Mouse (Mus musculus) layer of hippocampus, postnatal 10 days (tissue): Measurements from ENCODE around the gene Phactr2. TPM values are rescaled to one million over a fixed set of nuclear protein-coding genes. Genes with fewer than 3 reads are reported as not detected.
"Not testable (repeated sequence)": the region's sequence is repeated elsewhere in the genome, so short reads cannot be mapped to it uniquely, and the experiment has no call there.

Experiments
- DNase-seq, 2 experiments: peaks; one replicate each; pipeline ENCODE4 v3.0.0; 2021; ENCODE audit warnings: low spot score in 2 of 2
- long read RNA-seq: library from polyadenylated mRNA; stranded (forward); transcript quantifications from one replicate; pipeline ENCODE4 v2.0.0, GENCODE M21; 2023
- total RNA-seq, 2 experiments: library from RNA; stranded (reverse); gene quantifications; 2 replicates each; pipeline ENCODE4 v1.2.3; 2021

Gene Phactr2
- 10 to 100 TPM; 23.1 to 24.5 TPM for total RNA-seq
- long read RNA-seq, partial matches to known transcripts: 0 of 6 reads
- long read RNA-seq, other reads (novel, unspliced or antisense): 4 of 6 reads

DNA sequence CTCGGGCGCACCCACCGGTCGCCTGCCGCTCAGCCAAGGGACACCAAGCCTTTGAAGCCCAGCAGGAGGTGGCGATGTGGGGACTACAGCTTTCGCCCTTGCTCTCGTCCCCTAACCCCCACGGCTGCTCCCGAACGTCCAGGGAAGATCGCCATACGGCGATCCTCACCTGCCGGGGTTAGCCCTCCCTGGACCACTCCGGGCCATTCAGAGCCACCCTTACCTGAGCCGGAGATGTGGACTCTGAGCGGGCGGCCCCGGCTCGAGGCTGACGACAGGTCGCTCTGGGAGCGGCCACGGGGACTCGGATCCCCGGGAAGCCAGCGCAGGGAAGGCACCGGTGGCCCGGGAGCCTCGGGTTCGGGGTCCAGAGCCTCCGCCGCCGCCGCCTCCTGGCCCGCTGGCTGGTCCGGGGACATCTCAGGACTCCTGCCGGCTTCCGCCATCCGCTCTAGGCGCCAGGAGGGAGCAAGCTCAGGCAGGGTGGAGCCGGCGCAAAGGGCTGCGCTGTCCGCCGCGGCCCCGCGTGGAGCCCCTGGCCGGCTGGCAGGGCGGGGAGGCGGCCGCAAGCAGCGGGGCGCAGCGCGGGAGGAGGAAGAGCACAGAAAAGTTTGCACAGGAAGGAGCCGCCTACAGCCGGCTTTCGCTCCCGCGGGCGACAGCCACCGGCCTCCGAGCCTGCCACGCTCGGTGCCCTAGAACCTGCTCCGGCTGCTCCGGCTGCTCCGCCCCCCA is at the start of gene Phactr2:
TSS of gene Phactr2 (minus strand) at position 580 of the 735 bp plus-strand sequence.
- peak; percentile 15 to 40 for DNase-seq

DNA sequence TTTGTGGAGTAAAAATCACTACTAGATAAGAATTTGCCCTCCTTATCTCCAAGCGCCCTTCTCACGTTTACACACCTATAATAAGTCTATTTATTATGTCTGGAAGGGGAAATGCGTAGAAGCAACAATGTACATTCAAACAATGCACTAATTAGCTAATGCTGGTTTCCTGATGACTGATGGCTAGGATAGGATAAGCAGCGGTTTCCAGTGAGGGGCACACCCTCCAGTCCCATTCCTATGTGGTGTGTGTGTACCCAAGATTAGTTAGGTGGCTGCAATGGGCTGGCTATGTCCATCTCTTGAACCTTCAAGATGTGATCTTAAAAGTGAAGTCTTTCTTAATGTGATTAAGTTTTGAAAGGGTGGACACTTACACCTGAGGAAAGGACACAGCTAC is 47.6 kb upstream of the Phactr2 start:
- no peak for DNase-seq

DNA sequence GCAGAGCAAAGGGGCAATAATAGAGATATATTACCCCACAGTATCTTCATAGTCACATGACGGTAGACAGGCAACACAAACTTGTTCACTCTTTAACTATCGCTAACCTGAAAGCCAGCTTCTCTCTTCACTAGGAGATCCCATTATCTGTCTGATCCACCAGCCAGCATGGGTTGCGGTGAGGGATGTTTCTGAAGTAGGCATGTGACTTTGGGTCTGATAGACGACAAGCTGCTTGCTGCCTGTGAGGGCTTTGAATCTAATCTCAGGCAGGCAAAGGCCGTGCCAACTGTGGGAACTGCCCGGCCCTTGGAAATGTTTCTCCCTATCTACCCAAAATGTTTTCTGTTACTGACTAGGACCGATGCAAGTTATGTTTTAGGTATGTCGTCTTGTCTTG is 28.2 kb upstream of the Phactr2 start:
- DNase-seq: no peak

DNA sequence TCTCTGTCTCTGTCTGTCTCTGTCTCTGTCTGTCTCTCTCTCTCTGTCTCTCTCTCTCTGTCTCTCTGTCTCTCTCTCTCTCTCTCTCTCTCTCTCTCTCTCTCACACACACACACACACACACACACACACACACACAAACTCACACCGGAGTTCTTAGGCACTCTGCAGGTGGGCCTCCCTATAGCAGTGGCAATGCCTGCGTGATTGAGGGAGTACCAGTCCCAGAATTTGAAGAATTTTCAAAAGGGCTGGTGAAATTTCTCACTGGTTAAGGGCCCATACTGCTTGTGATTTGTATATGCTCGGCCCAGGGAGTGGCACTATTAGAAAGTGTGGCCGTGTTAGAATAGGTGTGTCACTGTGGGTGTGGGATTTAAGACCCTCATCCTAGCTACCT is 27.3 kb upstream of the Phactr2 start:
- not testable (repeated sequence) for DNase-seq

DNA sequence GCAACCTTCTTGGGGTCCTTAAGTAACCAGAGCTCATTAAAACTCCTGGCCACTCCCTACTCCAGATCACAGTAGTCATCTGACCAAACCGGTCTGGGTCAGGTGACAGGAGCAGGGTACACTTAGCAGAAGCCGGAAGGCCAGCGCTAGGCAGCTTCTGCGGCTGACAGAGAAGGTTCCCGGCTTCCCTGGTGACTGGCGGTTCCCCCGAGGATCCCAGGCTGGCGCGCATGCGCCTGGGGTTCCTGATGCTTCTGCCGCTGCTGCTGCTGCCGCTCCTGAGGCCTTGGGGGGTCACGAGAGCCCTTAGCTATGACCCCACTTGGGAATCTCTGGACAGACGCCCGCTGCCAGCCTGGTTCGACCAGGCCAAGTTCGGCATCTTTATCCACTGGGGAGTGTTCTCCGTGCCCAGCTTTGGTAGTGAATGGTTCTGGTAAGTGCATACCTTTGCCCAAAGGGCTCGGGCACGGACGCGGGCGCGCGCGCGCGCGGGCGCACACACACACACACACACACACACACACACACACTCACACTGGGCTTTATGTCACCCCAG is 26.8 kb upstream of the Phactr2 start:
- DNase-seq: peak; percentile 87 to 90

DNA sequence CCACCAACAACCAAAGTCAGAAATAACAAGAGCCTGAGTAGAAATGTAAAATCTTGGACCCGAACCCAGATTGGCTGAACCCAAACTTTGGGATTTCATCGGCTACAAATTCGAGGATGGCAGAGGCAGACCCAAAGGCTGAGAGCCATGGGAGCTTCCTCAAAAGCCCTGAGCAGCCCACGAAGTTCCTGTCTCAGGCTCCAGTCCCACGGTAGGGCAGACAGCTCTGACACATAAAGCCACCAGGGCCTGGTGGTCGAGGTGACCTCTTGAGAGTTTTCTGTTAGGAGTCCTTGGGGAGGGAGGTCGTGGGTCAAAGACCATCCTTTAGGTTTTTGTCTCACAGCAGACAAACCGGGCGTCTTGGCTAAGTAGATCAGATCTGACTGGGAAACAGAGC is 26.3 kb upstream of the Phactr2 start:
- DNase-seq: no peak

DNA sequence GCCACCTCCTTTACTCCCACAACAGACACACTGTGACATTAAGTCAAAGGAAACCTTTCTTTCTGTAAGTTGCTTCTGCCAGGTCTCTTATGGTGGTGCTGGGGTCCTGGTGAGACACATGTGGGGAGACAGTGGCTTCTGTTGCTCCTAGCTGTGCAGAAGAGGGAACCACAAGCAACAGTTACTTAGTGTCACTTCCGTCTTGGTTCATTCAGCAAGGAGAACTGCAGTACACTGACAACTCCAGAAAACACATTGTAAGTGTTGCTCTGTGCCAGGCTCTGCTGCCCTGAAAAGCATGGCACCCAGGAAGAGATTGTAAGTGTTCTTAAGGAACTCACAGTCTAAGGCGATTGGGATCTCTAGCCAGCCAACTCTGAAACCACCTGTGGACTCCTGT is 25.1 kb upstream of the Phactr2 start, which contains the start of gene Fuca2:
TSS of gene Fuca2 (plus strand) at position 210 of the 400 bp plus-strand sequence.
- no peak for DNase-seq

DNA sequence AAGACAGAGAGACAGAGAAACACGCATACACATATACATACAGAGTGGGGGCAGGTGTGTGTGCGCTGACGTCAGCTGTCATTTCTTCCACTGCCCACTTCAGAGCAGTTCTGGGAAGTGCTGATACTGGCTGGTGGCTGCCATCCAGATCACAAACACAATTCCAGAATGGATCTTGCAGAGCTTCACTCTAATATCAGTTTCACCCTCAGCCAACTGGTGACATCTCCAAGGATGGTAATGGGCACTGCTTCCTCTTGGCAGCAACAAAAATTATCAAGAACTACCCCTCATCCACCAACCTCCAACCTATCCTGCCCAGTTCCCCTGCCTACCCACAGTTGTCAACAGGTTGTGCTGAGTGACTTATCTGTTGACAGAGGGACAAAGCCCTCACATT is 22.1 kb upstream of the Phactr2 start:
- DNase-seq: no peak

DNA sequence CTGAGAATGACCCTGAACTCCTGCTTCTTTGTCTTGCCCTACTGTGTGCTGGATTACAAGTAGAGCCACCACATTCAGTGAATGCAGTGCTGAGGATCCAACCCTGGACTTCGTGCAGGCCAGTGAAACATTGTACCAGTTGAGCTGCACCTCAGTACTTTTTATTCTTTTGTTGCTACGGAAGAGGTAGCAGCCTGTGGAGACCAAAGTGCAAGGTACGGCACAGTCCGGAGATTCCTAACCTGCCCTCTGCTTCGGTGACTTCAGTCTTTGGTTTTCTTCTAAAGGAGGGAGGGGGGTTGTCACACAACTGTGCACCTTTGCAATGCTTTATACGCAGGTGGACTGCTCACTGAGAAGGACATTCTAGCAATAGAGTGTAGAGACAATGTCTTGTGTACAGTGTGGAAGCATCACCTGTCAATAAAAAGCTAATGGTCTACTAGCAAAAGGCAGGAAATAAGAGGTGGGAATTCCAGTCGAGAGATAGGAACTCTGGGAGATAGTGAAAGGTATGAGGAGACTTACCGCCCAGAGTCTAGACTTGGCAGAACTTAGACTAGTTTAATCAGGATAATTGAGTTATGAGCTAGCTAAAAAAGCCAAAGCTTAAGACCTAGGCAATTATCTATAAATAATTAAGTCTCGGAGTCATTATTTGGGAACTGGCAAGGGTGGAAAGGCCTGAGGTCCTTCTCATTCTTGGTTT is 19.9 kb upstream of the Phactr2 start:
- no peak for DNase-seq

DNA sequence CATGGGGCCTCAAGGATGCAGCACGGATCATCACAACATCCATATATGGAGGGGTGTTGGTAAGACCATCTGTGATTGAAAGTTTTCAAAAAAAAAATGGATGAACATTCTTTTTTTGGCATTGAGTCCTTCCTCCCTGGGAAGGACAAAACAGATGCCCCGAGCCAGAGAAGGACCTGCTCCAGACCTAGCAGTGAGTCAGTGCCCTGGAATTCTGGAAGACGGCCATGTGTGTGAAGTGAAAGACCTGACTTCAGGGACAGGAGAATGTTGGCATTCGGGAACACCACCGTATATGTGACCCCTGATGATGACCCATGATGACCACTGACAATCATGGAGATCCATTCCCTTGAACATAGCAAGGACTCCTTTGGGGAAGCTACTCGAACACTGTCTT is 15.5 kb upstream of the Phactr2 start:
- no peak for DNase-seq

DNA sequence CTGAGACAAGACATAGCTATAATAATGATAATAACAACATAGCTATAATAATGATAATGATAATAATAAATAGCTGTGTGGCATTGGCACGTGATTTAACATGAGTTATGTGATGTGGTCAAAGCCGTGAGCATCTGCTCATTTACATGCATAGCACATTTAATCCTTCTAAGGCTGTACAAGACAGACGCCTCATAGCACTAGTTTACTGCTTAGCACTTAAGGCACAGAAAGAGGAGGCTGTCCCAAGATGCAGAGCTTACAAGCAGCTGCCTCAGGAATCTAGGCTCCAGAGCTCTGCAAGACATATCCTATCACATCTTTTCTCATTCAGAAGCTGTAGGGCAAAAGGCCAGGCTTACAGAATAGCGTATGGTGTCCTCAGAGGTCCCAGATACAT is 11.7 kb upstream of the Phactr2 start:
- DNase-seq: no peak

DNA sequence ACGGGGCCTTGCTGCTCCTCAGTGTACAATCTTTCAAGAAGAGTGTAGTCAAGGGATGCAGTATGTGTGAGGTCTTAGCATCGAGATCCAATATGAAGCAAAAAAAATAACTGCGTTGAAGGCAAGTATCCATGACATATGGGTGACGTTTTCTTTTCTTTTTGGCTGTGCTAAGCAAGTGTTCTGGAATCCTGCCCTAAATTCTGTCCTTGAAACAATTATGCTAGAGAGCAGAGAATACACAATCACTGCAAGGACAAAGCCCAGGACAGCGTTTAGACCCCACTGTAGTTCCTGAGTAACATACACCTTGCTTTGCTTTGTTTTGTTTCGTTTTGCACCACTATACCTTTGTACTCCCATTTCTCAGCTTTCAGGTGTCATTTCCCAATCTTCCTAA is 5.1 kb upstream of the Phactr2 start:
- no peak for DNase-seq

DNA sequence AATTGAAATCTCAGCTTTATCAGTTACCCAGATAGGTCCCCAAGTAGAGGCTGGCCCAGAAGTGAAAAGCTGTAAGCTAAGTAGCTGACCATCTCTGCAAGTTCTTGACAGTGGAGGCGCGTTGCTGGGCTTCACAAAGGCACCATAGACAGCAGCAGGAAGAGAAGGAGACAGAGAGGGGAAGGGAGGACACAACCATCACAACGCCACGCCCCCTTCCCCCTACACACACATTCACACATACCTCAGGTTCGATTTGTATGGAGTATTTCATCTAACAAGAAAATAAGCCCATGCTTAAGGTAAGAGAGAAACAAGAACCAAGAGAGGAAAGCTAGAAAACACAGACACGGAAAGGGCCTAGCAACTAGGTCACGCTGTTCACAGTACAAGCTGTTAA is 909 bp upstream of the Phactr2 start:
- DNase-seq: peak in 1 of 2 experiments; percentile 12

DNA sequence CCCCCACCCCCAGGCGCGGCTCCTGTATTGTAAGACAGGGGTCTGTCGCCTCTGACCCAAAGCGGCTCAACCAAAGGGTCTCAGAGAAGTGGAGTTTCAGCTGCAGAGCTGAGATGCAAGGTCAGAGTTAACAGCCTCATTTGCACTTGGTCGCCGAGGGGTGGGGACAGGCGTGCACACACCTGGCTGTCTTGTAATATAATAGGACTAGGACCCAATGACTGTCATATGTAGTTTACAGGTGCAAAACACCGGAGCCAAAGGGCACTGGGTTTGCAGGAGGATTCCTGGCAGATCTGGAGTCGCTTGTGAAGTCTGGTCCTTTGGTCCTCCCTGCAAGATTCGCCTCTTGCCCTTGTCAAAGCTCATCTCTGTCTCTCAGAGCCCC is 350 bp upstream of the Phactr2 start:
- no peak for DNase-seq

DNA sequence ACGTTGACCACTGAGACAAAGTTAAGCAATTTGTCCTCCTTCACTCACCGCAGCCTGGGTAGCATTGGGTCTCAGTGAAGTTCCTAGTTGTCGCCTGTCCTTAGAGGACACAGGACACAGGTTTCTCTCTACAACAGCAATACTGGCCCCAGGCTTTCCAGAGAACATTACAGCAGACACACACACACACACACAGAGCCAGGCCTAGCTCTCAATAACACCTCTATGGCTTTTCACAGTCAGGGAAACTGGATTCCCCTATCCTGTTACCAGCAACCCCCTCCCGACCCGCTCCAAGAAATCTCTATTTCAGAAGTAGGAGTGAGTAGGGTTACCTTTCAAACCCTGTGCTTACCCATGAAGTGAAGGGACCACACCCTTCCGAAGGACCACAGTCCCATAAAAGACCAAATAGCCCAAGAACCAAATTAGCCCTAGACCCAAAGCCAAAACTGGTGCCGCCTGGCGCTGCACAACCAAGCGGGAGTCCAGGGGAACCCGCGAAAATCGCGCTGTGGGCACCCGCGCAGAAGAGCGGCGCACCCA is 852 bp downstream of the Phactr2 start:
- no peak for DNase-seq

DNA sequence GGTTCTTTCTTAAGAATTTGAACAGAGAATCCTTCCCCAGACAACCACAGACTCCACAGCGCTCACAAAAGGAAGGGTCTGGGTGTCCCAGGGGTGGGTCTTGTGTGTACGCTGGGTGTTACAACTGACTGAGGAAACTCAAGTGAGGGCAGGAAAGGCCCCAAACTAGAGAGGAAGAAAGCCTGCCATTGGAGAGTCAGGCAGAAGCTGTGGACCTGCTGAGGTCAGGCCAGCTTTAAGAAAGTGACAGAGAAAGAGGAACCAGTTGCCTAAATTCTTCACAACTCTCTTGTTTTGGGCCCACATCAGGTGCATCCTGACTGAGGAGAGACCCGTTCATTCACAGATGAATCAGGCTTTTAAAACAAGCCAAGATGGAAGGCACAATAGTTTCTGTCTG is 4.0 kb downstream of the Phactr2 start:
- DNase-seq: no peak

DNA sequence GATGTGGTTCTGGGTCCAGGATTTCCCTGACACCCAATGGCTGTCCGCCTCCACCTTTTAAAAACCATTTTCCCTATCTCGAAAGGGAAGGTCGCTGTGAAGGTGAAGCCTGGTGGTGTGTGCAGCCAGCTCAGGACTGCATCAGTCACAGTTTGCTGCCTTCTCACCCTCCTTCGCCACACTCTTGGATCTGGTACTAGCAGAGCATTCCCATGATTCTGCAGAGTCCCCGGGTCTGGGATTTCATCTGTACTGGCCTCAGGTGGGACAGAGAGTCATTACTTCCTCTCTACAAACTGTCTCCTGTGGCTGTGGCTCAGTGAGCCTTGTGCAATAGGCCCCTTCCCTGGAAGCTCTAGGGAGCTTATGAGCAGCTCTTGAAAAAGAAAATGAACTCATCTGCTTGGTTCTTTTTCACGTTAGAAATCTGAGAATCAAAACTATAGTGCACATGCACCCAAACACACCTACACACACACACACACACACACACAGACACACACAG is 6.1 kb downstream of the Phactr2 start:
- not testable (repeated sequence) for DNase-seq

DNA sequence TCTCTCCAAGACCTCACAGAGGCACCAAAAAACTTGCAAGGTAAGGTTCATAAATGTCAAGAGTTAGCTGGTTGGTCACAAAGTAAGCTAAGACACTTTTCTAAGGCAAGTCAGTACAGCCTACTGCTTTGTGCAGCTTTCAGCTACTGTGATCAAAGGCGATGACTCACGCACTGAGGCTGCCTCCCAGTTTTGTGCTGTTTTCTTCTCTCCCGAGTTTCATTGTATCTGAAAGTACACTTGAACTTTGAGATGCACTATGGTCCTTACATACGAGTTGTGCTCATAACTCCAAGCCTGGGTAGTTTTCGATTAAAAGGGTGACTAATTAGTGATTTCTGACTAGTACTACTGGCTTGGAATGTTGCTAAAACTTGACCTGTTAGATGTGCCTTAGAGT is 7.3 kb downstream of the Phactr2 start:
- no peak for DNase-seq

DNA sequence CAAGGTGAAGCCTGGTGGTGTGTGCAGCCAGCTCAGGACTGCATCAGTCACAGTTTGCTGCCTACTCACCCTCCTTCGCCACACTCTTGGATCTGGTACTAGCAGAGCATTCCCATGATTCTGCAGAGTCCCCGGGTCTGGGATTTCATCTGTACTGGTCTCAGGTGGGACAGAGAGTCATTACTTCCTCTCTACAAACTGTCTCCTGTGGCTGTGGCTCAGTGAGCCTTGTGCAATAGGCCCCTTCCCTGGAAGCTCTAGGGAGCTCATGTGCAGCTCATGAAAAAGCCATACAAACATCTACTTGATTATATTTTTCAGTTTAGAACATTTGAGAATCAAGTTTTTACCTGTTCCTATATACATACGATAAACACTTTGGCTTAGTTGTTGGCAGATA is 9.9 kb downstream of the Phactr2 start:
- DNase-seq: not testable (repeated sequence)

DNA sequence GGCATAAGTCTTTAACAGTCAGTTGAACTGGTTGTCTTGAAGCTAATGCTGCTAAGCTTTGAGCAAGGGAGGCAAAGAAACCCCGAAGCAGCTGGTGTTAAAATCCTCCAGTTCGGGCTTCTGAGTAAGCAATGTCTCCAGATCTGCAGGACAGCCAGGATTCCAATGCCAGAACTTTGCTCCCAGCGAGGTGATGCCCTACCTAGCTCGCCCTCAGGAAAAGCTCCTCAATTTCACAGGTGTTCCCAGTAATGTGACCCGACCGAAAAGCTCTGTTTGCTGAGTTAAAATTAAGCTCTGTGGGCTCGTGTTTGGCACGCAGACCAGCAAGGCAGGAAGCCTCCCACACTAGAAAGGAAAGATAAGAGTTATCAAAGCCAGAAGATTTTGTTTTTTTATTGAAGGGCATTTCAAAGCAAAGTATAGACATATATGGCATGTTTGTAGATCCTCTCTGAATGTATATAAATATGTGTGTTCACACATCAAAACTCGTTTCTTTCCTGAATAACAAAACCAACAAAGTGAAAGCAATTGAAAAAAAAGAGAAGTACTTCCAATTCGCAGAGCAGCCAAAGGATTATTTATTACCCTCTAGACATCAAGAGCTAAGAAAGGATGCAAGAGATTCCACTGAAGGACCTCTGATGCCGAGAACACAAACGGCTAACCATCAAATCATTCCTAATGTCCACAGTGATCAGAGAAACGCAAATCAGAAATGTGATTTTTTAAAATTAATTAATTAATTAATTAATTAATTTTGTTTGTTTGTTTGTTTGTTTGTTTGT is 20.8 kb downstream of the Phactr2 start:
- no peak for DNase-seq

DNA sequence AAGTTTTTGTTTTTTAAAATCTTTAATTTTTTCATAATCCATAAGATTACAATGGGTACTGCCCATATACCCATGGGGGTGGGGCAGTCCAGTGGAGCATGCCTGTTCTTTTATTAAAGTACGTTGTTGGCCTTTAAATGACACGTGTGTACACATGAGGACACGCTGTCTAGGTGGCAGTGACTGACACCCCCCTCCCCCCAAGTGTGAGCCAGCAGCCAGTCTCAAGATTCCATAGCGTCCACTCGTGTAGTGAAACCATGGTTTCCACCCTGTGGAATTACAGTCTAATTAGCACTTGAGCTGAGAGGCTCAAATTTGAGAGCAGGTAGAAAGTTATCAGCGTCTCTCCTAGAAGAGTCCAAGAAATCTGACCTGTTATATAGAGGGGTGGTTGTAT is 22.6 kb downstream of the Phactr2 start:
- no peak for DNase-seq
